Mouse (Mus musculus) embryonic facial prominence, embryonic 12.5 days (tissue): ENCODE measurements around the gene Rorc. TPM values are rescaled to one million over a fixed set of nuclear protein-coding genes. Genes with fewer than 3 reads are reported as not detected.
A peak's percentile ranks its signal among the peaks of the same experiment; 100 is the strongest.

ENCODE experiments used
- ATAC-seq: fragments of 200-750 bp; cut with Nextera tagmentation; 2 replicates; pipeline ENCODE4 v1.8.0; 2017; ENCODE audit not compliant: insufficient number of reproducible peaks, insufficient read depth, low FRiP score, low TSS enrichment
- H3K27ac ChIP-seq: fragments of 300-500 bp; sonication (generic); 2 replicates; pipeline ENCODE4 v1.5.1; 2016; ENCODE audit warnings: mild to moderate bottlenecking
- H3K27me3 ChIP-seq: fragments of 300-500 bp; sonication (generic); 2 replicates; pipeline ENCODE4 v1.6.1; 2016; ENCODE audit warnings: mild to moderate bottlenecking, moderate library complexity
- H3K36me3 ChIP-seq: fragments of 300-500 bp; sonication (generic); 2 replicates; pipeline ENCODE4 v1.6.1; 2016; ENCODE audit warnings: mild to moderate bottlenecking
- H3K4me1 ChIP-seq: fragments of 300-500 bp; sonication (generic); 2 replicates; pipeline ENCODE4 v1.6.1; 2016
- H3K4me2 ChIP-seq: fragments of 300-500 bp; sonication (generic); replicated peaks from 2 replicates; pipeline ENCODE4 v1.6.1; 2016; ENCODE audit warnings: mild to moderate bottlenecking, moderate library complexity
- H3K4me3 ChIP-seq: fragments of 300-500 bp; sonication (generic); 2 replicates; pipeline ENCODE4 v1.5.1; 2016; ENCODE audit warnings: mild to moderate bottlenecking
- H3K9ac ChIP-seq: fragments of 300-500 bp; sonication (generic); 2 replicates; pipeline ENCODE4 v1.6.1; 2016; ENCODE audit warnings: mild to moderate bottlenecking, moderate library complexity
- H3K9me3 ChIP-seq: fragments of 300-500 bp; sonication (generic); 2 replicates; pipeline ENCODE4 v1.6.1; 2016; ENCODE audit warnings: mild to moderate bottlenecking, moderate library complexity
- WGBS: fragments of 180-500 bp; shearing (Covaris S2); methylation state at CpG from one replicate; pipeline ENCODE4 v1.1.7; 2016; 5-methylcytosine and 5-hydroxymethylcytosine counted together
- polyA plus RNA-seq: library from polyadenylated mRNA; unstranded; fragments of >200 nt; fragmentation: Nextera tagmentation; extraction: Ambion mirVana; gene quantifications from 2 replicates; pipeline ENCODE4 v1.2.1, GENCODE M21; 2016

Rorc gene
- polyA plus RNA-seq, 1 experiment from 2014 or later: 0.72 TPM

DNA sequence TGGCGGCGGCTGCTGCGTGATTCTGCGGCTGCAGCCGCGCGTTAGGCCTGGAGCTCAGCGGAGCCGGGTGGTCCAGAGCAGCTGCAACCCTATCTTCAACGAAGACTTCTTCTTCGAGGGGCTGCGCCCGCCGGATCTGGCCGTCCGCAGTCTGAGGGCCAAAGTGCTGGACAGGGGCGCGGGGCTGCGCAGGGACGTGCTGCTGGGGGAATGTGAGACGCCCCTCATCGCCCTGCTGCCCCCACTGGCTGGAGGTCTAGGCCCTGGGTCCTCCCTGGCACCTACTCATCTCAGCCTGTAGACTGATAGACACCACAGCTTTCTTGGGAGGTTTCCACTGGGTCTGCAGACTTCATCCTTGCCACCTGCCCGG lies 8.5 kb upstream of the Rorc start:
- Histone ChIP-seq H3K9me3 (no peaks in the 10 kb centered on the region), H3K4me2 (peak overlapping the region; percentile 87), H3K36me3 (no peaks in the 10 kb centered on the region), H3K4me1 (no peaks in the 10 kb centered on the region), H3K27me3 (peaks cover 51% of the 10 kb centered on the region), H3K9ac (peak overlapping the region; percentile 74), H3K27ac (no peak overlapping the region), H3K4me3 (peak overlapping the region; percentile 55)
- WGBS: 3% methylated on average over 23 of the region's 23 CpGs
- peak; percentile 38; the same call in 1 of the 2 replicates for ATAC-seq

- Histone ChIP-seq H3K36me3 (no peaks in the 10 kb centered on the region), H3K27me3 (peaks cover 49% of the 10 kb centered on the region), H3K4me2 (no peak overlapping the region), H3K9ac (no peak overlapping the region), H3K4me1 (peaks cover 4% of the 10 kb centered on the region), H3K4me3 (no peak overlapping the region), H3K27ac (no peak overlapping the region), H3K9me3 (no peaks in the 10 kb centered on the region)
- 20% methylated on average over 3 of the region's 3 CpGs for WGBS
- ATAC-seq: no peak
Measured at GRCm38 (mm10) chr3:94366761-94367160, 5.8 kb upstream of the Rorc start.

- Histone ChIP-seq H3K9me3 (no peaks in the 10 kb centered on the region), H3K4me3 (no peak overlapping the region), H3K36me3 (no peaks in the 10 kb centered on the region), H3K9ac (no peak overlapping the region), H3K4me1 (peaks cover 7% of the 10 kb centered on the region), H3K27me3 (peaks cover 42% of the 10 kb centered on the region), H3K4me2 (no peak overlapping the region), H3K27ac (no peak overlapping the region)
- no peak for ATAC-seq
- 79% methylated on average over 6 of the region's 6 CpGs for WGBS
Measured at GRCm38 (mm10) chr3:94367511-94367910, 5.1 kb upstream of the Rorc start.

DNA sequence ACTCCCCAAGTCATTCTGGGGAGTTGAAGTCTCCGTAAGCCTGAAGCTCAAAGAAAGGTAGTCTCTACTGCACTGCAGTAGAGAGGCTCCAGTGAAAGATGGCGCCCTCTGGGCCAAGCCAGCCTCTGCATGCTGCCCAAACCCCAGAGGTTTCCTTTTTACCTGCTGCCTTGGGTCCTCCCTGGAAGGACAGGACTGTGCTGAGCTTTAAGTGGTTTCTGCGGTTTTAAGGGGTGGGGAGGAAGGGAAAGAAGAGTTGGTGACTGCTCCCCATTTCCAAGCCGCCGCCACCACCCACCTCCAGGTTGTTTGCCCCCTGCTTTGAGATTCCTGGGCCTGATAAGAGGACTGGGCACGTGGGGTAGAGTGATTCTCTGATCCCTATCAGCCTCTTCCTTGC lies 4.0 kb upstream of the Rorc start:
- H3K9me3 ChIP-seq: no peaks in the 10 kb centered on the region
- H3K27ac ChIP-seq: no peak overlapping the region
- no peak overlapping the region for H3K4me3 ChIP-seq
- no peak overlapping the region for H3K4me2 ChIP-seq
- no peak for ATAC-seq
- H3K9ac ChIP-seq: no peak overlapping the region
- H3K4me1 ChIP-seq: peaks cover 18% of the 10 kb centered on the region
- H3K36me3 ChIP-seq: no peaks in the 10 kb centered on the region
- 57% methylated on average over 6 of the region's 6 CpGs for WGBS
- peaks cover 38% of the 10 kb centered on the region for H3K27me3 ChIP-seq

- H3K36me3 ChIP-seq: no peaks in the 10 kb centered on the region
- 54% methylated on average over 2 of the region's 2 CpGs for whole genome bisulfite sequencing
- no peak overlapping the region for H3K4me2 ChIP-seq
- no peak overlapping the region for H3K27ac ChIP-seq
- peaks cover 32% of the 10 kb centered on the region for H3K27me3 ChIP-seq
- H3K4me3 ChIP-seq: no peak overlapping the region
- no peak for ATAC-seq
- peaks cover 24% of the 10 kb centered on the region for H3K4me1 ChIP-seq
- no peak overlapping the region for H3K9ac ChIP-seq
- H3K9me3 ChIP-seq: no peaks in the 10 kb centered on the region
Measured at GRCm38 (mm10) chr3:94369709-94370108, 2.9 kb upstream of the Rorc start.

GRCm38 (mm10) chr3:94371637-94372036 lies 957 bp upstream of the Rorc start:
- WGBS: 7% methylated on average over 11 of the region's 11 CpGs
- H3K4me2 ChIP-seq: peak overlapping the region; percentile 36
- H3K4me1 ChIP-seq: peaks cover 24% of the 10 kb centered on the region
- no peaks in the 10 kb centered on the region for H3K9me3 ChIP-seq
- H3K4me3 ChIP-seq: no peak overlapping the region
- peak overlapping the region; percentile 25 for H3K9ac ChIP-seq
- no peak for ATAC-seq
- H3K27ac ChIP-seq: no peak overlapping the region
- H3K27me3 ChIP-seq: peaks cover 19% of the 10 kb centered on the region
- H3K36me3 ChIP-seq: no peaks in the 10 kb centered on the region

- Histone ChIP-seq H3K27ac (no peak overlapping the region), H3K36me3 (no peaks in the 10 kb centered on the region), H3K4me1 (peaks cover 24% of the 10 kb centered on the region), H3K9ac (peak overlapping the region; percentile 25; the same call in 1 of the 2 replicates), H3K9me3 (no peaks in the 10 kb centered on the region), H3K4me3 (no peak overlapping the region), H3K4me2 (peak overlapping the region; percentile 36), H3K27me3 (peaks cover 22% of the 10 kb centered on the region)
- ATAC-seq: no peak
- 0% methylated on average over 3 of the region's 3 CpGs for WGBS
Measured at GRCm38 (mm10) chr3:94372038-94372437, 556 bp upstream of the Rorc start.

DNA sequence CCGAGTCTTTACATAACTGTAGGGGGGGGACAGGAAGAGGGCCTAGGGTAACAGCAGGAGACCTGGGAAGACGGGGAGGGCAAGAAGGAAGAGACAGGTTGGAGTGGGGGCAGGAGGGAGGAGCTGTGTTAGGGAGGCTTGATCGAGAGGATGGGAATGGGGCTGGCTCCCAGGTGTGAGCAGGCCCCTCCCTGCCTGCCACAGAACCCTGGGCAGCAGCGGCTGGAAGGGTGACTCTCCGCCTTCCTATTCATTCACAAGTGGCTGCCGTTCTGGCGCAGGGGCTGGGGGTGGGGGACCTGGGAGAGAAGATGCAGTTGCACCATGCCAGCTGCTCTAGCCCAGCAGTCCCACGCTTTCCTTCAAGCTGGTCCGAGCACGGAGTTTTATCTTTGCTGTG lies 496 bp downstream of the Rorc start:
- no peaks in the 10 kb centered on the region for H3K9me3 ChIP-seq
- peak; percentile 25 for ATAC-seq
- peak overlapping the region; percentile 33 for H3K4me2 ChIP-seq
- H3K27me3 ChIP-seq: peaks cover 22% of the 10 kb centered on the region
- H3K36me3 ChIP-seq: no peaks in the 10 kb centered on the region
- no peak overlapping the region for H3K27ac ChIP-seq
- no peak overlapping the region; the same call in 1 of the 2 replicates for H3K9ac ChIP-seq
- 3% methylated on average over 10 of the region's 10 CpGs for WGBS
- H3K4me1 ChIP-seq: peaks cover 28% of the 10 kb centered on the region
- H3K4me3 ChIP-seq: peak overlapping the region; percentile 9; the same call in 1 of the 2 replicates

DNA sequence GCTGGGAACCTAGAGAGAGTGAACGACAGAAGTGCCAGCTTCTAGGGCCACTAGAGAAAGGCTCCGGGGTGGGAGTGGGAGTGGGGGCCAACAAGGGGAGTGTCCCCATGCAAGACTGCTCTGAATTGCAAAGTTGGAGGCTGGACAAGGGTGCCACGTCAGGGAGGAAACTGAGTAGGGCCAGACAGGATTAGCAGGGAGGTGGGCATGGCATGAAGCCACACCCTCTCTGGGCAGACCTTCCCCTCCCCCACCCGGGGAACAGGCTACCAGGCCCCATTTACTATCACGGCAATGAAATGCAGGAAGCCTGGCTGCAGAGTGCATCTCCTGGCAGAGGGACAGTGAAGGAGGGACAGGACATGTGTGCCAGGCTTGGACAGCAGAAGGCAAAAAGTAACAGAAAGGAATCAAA lies 1.0 kb downstream of the Rorc start:
- 0 out of 2 replicates have a peak, but pooled peaks have one; percentile 17 for ATAC-seq
- under 1% methylated on average over 5 of the region's 5 CpGs for WGBS
- H3K9ac ChIP-seq: no peak overlapping the region
- H3K4me2 ChIP-seq: peak overlapping the region; percentile 33
- no peaks in the 10 kb centered on the region for H3K9me3 ChIP-seq
- H3K4me1 ChIP-seq: peaks cover 28% of the 10 kb centered on the region
- peak overlapping the region; percentile 9; the same call in 1 of the 2 replicates for H3K4me3 ChIP-seq
- no peak overlapping the region for H3K27ac ChIP-seq
- no peaks in the 10 kb centered on the region for H3K36me3 ChIP-seq
- peaks cover 22% of the 10 kb centered on the region for H3K27me3 ChIP-seq

DNA sequence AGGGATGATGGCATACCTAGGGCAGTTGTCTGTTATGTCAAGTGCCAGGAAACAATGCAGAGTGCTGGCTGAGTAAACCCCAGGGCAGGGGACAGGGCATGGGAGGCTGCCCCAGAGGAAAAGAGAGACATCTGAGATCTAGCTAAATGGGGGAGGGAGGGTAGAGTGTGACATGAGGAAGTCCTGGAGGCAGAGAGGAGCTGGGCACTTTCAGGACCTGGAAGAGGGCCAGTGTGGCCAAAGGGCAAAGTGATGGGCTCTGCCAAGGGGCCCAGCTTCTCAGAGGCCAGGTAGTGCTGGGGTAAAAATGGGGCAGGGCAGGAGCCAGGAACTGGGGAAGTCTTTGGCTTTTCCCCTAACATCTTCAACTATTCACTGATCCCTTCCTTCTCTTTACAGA lies 2.0 kb downstream of the Rorc start:
- H3K27me3 ChIP-seq: peaks cover 22% of the 10 kb centered on the region
- no peaks in the 10 kb centered on the region for H3K9me3 ChIP-seq
- no peak overlapping the region for H3K27ac ChIP-seq
- H3K36me3 ChIP-seq: no peaks in the 10 kb centered on the region
- no peak for ATAC-seq
- no peak overlapping the region for H3K4me2 ChIP-seq
- peaks cover 28% of the 10 kb centered on the region for H3K4me1 ChIP-seq
- H3K9ac ChIP-seq: no peak overlapping the region
- no peak overlapping the region for H3K4me3 ChIP-seq

GRCm38 (mm10) chr3:94375146-94375545 lies 2.6 kb downstream of the Rorc start:
- H3K27ac ChIP-seq: no peak overlapping the region
- WGBS: 69% methylated on average over 2 of the region's 2 CpGs
- H3K9ac ChIP-seq: no peak overlapping the region
- H3K4me1 ChIP-seq: peaks cover 31% of the 10 kb centered on the region
- H3K27me3 ChIP-seq: peaks cover 22% of the 10 kb centered on the region
- no peak for ATAC-seq
- no peak overlapping the region for H3K4me3 ChIP-seq
- no peaks in the 10 kb centered on the region for H3K9me3 ChIP-seq
- no peaks in the 10 kb centered on the region for H3K36me3 ChIP-seq
- no peak overlapping the region for H3K4me2 ChIP-seq

DNA sequence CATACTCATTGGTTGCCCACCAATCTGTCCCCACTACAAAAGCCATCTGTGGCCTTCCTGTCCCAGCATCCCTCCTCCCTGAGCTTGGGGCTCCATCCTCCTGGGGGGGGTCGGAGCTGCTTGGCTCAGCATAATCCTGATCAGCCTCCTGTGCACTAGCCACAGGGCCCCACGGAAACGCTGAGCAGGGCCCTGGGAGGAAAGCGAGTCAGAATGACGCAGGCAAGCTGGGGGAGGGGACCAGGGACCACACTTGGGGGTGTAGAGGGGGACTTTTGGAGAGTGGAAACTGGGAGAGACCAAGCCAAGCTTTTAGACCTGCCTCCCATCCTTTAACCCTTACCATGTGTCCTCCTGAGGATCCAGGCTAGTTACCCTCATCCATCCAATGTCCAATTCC lies 3.3 kb downstream of the Rorc start:
- WGBS: 47% methylated on average over 5 of the region's 5 CpGs
- ATAC-seq: no peak

More for the DNA sequence above, 3.3 kb downstream of the Rorc start:
- H3K9ac ChIP-seq: no peak overlapping the region
- no peaks in the 10 kb centered on the region for H3K9me3 ChIP-seq
- H3K36me3 ChIP-seq: no peaks in the 10 kb centered on the region
- no peak overlapping the region for H3K4me3 ChIP-seq
- H3K27ac ChIP-seq: no peak overlapping the region
- no peak overlapping the region for H3K4me2 ChIP-seq
- H3K4me1 ChIP-seq: peaks cover 32% of the 10 kb centered on the region
- H3K27me3 ChIP-seq: peaks cover 22% of the 10 kb centered on the region
